Mouse (Mus musculus) embryonic facial prominence, embryonic 11.5 days (tissue): ENCODE measurements around the gene Slc9a3r2. TPM values are rescaled to one million over a fixed set of nuclear protein-coding genes. Genes with fewer than 3 reads are reported as not detected.

Experiments used
- ATAC-seq: fragments of 200-750 bp; cut with Nextera tagmentation; replicated peaks from 2 replicates; pipeline ENCODE4 v1.8.0; 2017; ENCODE audit warnings: low read depth; ENCODE audit not compliant: insufficient number of reproducible peaks, low FRiP score, low TSS enrichment
- DNase-seq: peaks from one replicate; pipeline ENCODE4 v3.0.0-alpha.2; 2015; ENCODE audit warnings: low spot score
- H3K27ac ChIP-seq: fragments of 300-500 bp; sonication (generic); replicated peaks from 2 replicates; pipeline ENCODE4 v1.5.1; 2014; ENCODE audit warnings: mild to moderate bottlenecking, low read depth, low read length, control low read depth
- H3K27me3 ChIP-seq: fragments of 300-500 bp; sonication (generic); 2 replicates; pipeline ENCODE4 v1.6.1; 2014; ENCODE audit warnings: mild to moderate bottlenecking, low read length, moderate library complexity, mixed read lengths; ENCODE audit not compliant: control insufficient read depth, insufficient read depth
- H3K36me3 ChIP-seq: fragments of 300-500 bp; sonication (generic); replicated peaks from 2 replicates; pipeline ENCODE4 v1.6.1; 2014; ENCODE audit warnings: low read depth, mild to moderate bottlenecking, low read length, moderate library complexity, mixed read lengths; ENCODE audit not compliant: control insufficient read depth, insufficient read depth
- H3K4me1 ChIP-seq: fragments of 300-500 bp; sonication (generic); 2 replicates; pipeline ENCODE4 v1.6.1; 2014; ENCODE audit warnings: low read length, mixed read lengths; ENCODE audit not compliant: control insufficient read depth, insufficient read depth
- H3K4me2 ChIP-seq: fragments of 300-500 bp; sonication (generic); 2 replicates; pipeline ENCODE4 v1.6.1; 2014; ENCODE audit warnings: low read depth, mild to moderate bottlenecking, control low read depth, low read length, moderate library complexity
- H3K4me3 ChIP-seq: fragments of 300-500 bp; sonication (generic); 2 replicates; pipeline ENCODE4 v1.5.1; 2014; ENCODE audit warnings: low read depth, low read length, control low read depth
- H3K9ac ChIP-seq: fragments of 300-500 bp; sonication (generic); replicated peaks from 2 replicates; pipeline ENCODE4 v1.6.1; 2014; ENCODE audit warnings: mild to moderate bottlenecking, control low read depth, low read length
- H3K9me3 ChIP-seq: fragments of 300-500 bp; sonication (generic); replicated peaks from 2 replicates; pipeline ENCODE4 v1.6.1; 2016; ENCODE audit warnings: mild to moderate bottlenecking, low read length, inconsistent platforms, mixed read lengths; ENCODE audit not compliant: control insufficient read depth
- WGBS: fragments of 180-500 bp; shearing (Covaris S2); extraction: QIAGEN DNeasy Blood & Tissue Kit; methylation state at CpG from one replicate; pipeline ENCODE4 v1.1.7; 2014; 5-methylcytosine and 5-hydroxymethylcytosine counted together
- polyA plus RNA-seq: library from polyadenylated mRNA; unstranded; fragments of >200 nt; fragmentation: Nextera tagmentation; extraction: Ambion mirVana; gene quantifications from 2 replicates; pipeline ENCODE4 v1.2.1, GENCODE M21; 2014

The Slc9a3r2 gene
- polyA plus RNA-seq, 1 experiment from 2014 or later, result 48.3 TPM

DNA sequence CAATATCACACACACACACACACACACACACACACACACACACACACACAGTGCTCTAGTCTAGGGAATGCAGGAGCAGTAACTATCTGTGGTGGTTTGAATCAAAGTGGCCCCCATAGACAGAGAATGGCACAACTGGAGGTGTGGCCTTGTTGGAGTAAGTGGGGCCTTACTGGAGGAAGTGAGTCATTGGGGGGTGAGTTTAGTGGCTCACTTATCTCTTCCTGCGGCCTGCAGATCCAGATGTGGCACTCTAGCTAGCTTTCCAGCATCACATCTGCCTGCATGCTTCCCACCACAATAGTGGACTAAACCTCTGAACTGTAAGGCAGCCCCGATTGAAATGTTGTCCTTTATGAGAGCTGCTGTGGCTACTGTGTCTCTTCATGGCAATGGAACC is 39.4 kb downstream of the Slc9a3r2 start:
- Histone ChIP-seq H3K36me3 (peaks cover 13% of the 10 kb centered on the region), H3K4me2 (no peak overlapping the region), H3K9me3 (no peaks in the 10 kb centered on the region), H3K4me3 (no peak overlapping the region), H3K27ac (no peak overlapping the region), H3K9ac (no peak overlapping the region), H3K27me3 (no peaks in the 10 kb centered on the region), H3K4me1 (no peaks in the 10 kb centered on the region)
- no peak for DNase-seq
- 93% methylated on average over 2 of the region's 2 CpGs for WGBS
- ATAC-seq, result no peak

DNA sequence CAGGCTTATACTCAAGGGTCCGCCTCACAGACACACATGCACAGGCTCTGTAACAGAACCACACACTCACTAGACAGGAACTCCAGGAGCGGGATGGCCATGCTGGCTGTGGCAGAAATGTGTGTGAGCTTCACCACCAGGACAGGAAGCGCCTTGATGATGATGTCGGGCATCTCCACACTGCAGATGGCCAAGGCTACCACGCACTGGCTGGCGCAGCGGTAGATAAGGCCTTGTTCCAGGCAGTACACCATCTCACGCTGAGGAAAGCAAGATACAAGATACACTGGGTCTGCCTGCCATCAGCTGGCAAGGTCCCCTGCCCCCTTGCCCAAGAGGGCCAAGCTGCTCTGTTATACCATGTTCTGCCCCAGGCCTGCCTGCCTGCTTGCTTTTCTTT is 41.3 kb downstream of the Slc9a3r2 start:
- no peak overlapping the region for H3K4me3 ChIP-seq
- H3K9me3 ChIP-seq, result no peaks in the 10 kb centered on the region
- WGBS, result 94% methylated on average over 8 of the region's 8 CpGs
- no peaks in the 10 kb centered on the region for H3K4me1 ChIP-seq
- H3K36me3 ChIP-seq, result peaks cover 8% of the 10 kb centered on the region
- DNase-seq (no peak), ATAC-seq (no peak)
- H3K27me3 ChIP-seq, result no peaks in the 10 kb centered on the region
- H3K27ac ChIP-seq, result no peak overlapping the region
- H3K4me2 ChIP-seq, result no peak overlapping the region
- H3K9ac ChIP-seq, result no peak overlapping the region

DNA sequence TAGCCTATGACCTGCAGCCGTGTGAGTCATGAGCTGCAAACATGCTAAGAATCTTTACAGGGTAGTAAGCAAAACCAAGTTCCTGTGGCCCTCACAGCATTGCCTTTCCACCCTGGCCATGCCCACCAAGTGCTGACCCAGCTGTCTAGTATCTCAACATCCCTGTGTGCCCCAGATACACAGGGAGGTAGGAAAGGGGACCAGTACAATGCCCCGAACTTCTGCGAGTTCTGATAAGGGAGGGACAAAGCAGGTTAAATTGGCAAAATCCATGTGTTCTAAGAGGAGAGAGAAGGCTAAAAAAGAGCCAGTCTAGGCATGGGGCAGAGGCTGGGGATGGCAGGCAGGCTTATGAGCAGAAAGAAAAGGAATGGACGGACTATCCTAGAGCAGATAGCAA is 41.8 kb downstream of the Slc9a3r2 start:
- H3K4me2 ChIP-seq, result no peak overlapping the region
- no peak overlapping the region for H3K9ac ChIP-seq
- DNase-seq, result no peak
- 84% methylated on average over 4 of the region's 4 CpGs for WGBS
- H3K27me3 ChIP-seq, result no peaks in the 10 kb centered on the region
- peaks cover 6% of the 10 kb centered on the region for H3K36me3 ChIP-seq
- no peak overlapping the region for H3K27ac ChIP-seq
- no peaks in the 10 kb centered on the region for H3K9me3 ChIP-seq
- no peak for ATAC-seq
- no peaks in the 10 kb centered on the region for H3K4me1 ChIP-seq
- no peak overlapping the region for H3K4me3 ChIP-seq

DNA sequence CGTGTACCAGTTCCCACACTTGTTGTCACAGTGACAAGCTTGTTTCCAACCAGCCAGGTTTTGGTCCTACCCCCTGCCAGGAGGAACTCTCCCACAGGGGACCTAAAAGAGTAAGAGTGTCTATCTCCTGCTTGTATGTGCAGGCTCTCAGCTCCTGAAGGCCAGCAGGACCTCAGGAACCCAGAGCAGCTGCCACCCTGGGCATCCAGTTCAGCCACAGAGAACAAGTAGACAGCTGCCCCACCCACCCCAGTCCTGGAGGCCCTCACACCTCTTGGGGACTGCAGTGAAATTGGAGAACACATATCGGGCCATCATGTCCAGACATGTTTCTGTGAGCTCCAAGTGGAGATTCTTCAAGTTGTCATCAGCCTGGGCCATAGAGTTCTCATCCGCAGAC is 45.6 kb downstream of the Slc9a3r2 start:
- H3K4me2 ChIP-seq, result no peak overlapping the region
- no peaks in the 10 kb centered on the region for H3K27me3 ChIP-seq
- H3K36me3 ChIP-seq, result peaks cover 8% of the 10 kb centered on the region
- DNase-seq, result no peak
- WGBS, result 91% methylated on average over 3 of the region's 3 CpGs
- no peak overlapping the region for H3K4me3 ChIP-seq
- no peak overlapping the region for H3K9ac ChIP-seq
- H3K27ac ChIP-seq, result no peak overlapping the region
- no peaks in the 10 kb centered on the region for H3K9me3 ChIP-seq
- ATAC-seq, result no peak
- no peaks in the 10 kb centered on the region for H3K4me1 ChIP-seq

DNA sequence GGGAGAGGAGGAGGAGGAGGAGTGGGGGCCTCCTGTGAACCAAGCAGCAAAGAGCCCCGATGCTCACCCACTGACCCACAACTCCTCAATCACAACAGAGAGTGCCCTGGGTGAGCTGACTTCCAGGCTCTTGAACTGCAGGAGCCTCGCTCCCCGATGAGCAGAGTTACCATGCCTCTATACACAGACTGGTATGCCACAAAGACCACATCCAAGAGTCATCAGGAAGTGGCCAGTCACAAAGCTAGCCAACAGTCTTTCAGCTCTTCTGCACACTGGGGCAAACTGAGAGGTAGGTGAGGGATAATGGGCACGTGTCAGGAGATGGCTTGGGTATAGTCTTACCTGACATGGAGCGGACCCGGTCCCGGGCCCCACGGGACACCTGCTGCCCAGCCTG is 46.2 kb downstream of the Slc9a3r2 start:
- Histone ChIP-seq H3K27me3 (no peaks in the 10 kb centered on the region), H3K36me3 (peaks cover 10% of the 10 kb centered on the region), H3K4me2 (no peak overlapping the region), H3K9ac (no peak overlapping the region), H3K4me1 (no peaks in the 10 kb centered on the region), H3K27ac (no peak overlapping the region), H3K4me3 (no peak overlapping the region), H3K9me3 (no peaks in the 10 kb centered on the region)
- WGBS, result 90% methylated on average over 8 of the region's 8 CpGs
- no peak for DNase-seq
- ATAC-seq, result no peak

DNA sequence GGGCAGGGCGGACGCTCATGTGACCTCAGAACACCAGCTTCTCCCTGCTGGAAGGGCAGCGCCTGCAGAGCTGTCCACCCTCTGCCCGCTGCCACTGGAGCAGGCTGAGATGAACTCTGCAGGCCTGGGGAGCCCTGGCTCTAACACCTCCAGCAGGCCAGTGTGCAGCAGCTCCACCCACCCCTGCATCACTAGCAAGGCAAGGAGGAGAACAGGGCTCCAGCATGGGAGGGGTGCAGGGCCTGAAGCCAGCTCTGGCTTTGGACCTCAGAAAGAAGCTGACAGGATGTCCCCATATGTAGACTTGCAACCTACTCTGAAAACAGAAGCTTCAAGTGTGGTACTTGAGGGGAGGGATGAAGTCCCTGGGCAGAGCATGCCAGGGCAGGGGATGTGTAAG is 49.6 kb downstream of the Slc9a3r2 start:
- no peaks in the 10 kb centered on the region for H3K9me3 ChIP-seq
- WGBS, result 96% methylated on average over 4 of the region's 4 CpGs
- no peaks in the 10 kb centered on the region for H3K27me3 ChIP-seq
- H3K9ac ChIP-seq, result no peak overlapping the region
- no peak for DNase-seq
- no peaks in the 10 kb centered on the region for H3K4me1 ChIP-seq
- no peak overlapping the region for H3K27ac ChIP-seq
- no peak overlapping the region for H3K4me3 ChIP-seq
- ATAC-seq, result no peak
- no peak overlapping the region for H3K4me2 ChIP-seq
- H3K36me3 ChIP-seq, result peaks cover 10% of the 10 kb centered on the region

DNA sequence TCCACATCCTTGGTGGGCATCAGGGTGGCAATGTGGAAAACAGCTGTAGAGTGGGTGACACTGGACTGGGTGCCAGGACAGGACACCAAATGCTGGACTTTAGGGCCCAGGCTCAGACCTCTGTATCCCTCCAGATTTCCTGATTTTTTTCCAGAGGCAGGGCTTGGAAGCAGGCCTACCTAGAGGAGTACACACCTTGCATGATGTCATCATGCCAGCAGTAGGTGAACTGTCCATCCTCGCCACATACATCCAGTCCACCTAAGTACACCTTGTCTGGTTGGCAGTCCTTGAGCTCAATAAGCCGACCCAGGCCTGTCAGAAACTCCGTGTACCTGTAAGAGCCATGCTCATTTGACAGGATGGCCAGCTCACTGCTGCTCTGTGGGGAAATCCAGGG is 52.1 kb downstream of the Slc9a3r2 start:
- Histone ChIP-seq H3K27ac (no peak overlapping the region), H3K27me3 (no peaks in the 10 kb centered on the region), H3K4me2 (no peak overlapping the region), H3K4me1 (no peaks in the 10 kb centered on the region), H3K4me3 (no peak overlapping the region), H3K9ac (no peak overlapping the region), H3K9me3 (no peaks in the 10 kb centered on the region), H3K36me3 (peaks cover 10% of the 10 kb centered on the region)
- DNase-seq (no peak), ATAC-seq (no peak)
- WGBS, result 88% methylated on average over 3 of the region's 3 CpGs

DNA sequence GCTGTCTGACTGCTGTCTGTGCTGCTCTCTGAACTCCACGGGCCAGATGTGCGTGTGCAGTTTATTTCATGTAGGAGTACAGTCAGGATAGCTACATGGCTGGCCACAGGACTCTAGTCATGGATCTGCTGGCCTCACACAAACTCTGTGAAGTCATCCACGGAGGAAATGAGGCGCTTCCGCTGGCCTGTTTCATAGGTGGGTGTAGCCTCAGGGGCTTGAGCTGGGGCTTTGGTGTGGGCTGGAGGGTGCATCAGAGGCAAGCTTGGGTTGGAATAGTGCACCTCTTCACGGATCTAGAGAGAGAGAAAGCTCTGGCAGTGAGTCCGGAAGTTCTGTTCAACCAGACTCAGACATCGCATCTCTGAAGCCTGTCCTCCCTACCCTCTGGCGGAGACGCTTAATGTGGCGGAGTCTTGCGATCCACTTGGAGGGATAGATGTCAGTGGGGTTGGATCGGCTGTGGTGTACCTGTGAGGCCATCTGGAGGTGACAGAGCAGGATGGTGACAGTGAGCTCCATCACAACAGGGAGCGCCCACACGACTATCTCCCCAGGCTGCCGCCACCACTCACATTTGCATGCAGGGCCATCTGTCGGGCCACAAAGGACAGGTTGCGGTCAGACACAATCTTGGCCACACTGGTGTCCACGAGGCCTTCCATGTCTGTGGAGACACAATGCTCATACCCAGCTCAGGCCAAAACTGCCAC is 53.5 kb downstream of the Slc9a3r2 start:
- Histone ChIP-seq H3K4me2 (no peak overlapping the region), H3K4me3 (no peak overlapping the region), H3K27me3 (no peaks in the 10 kb centered on the region), H3K9me3 (no peaks in the 10 kb centered on the region), H3K9ac (no peak overlapping the region), H3K27ac (no peak overlapping the region), H3K36me3 (peaks cover 7% of the 10 kb centered on the region), H3K4me1 (no peaks in the 10 kb centered on the region)
- ATAC-seq, result no peak
- WGBS, result 92% methylated on average over 19 of the region's 19 CpGs
- DNase-seq, result no peak
